Comparison of ENCODE assay signal across 7 mouse cellular contexts in the genomic region with DNA sequence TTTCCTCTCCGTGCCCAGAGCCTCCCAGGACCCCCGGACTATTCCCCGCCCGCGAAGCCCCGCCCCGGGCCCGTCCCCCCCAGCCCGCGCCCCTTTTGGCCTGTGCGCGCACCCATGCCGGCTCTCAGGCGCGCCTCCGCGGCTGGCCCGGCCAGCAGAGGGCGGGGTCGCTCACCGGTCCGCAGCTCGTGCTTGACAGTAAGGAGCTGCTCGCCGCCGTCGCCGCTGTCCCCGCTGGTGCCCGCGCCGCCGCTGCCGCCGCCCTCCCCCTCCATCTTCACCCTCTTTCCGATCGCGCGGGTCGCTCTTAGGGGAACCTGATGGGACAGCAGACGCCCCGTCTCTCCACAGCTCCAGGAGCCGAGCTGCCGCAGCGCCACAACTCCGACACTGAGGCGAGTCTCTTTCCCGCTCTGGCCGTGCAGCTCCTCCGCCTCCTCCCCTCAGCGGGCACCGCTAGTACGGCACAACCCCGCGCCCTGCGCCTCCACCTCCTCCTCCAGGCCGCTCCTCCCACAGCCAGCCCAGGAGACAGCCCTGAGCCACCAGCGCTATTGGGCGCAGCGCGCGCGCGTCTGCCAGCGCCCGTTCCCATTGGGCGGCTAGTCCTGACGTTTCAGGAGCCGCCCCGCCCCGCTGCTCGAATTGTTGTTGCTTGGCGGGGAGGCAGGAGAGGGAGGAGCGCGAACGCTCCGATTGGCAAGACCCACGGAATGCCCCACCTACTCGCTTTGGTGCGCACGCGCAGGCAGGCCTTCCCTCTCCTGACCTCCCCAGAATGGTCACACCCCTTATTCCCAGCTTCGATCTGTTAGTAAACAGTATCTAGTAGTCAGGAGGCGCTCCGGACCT. TPM values are rescaled to one million over a fixed set of nuclear protein-coding genes. Genes with fewer than 3 reads are reported as not detected.
DNase-seq lines count a peak whose midpoint lies in the region; ATAC-seq lines count a peak whose summit lies in the region.

No protein-coding gene starts in this region.

- no peaks in the 10 kb centered on the region for H3K9me3 ChIP-seq in intestine, embryonic 15.5 days
- H3K9me3 ChIP-seq in midbrain, embryonic 10.5 days (replicated peaks), result 0 out of 2 replicates have a peak, but pooled peaks cover 2% of the 10 kb centered on the region

- H3K36me3 ChIP-seq in intestine, embryonic 15.5 days, result no peaks in the 10 kb centered on the region
- no peaks in the 10 kb centered on the region for H3K36me3 ChIP-seq in midbrain, embryonic 10.5 days

- intact Hi-C loops in gastrocnemius, postnatal 36 days (cut with DNase I), result loop anchor here (2.0 to 5.0 kb wide), 2 partner anchors 116 to 148 kb away; no protein-coding TSS in a partner anchor
- intact Hi-C loops in left cerebral cortex, postnatal 25 days (cut with DNase I), result loop anchor here (2.0 to 5.0 kb wide), 2 partner anchors 88 to 116 kb away; no protein-coding TSS in a partner anchor

- peak overlapping the region; percentile 97 for H3K27ac ChIP-seq in intestine, embryonic 15.5 days
- peak overlapping the region; percentile 92 for H3K27ac ChIP-seq in midbrain, embryonic 10.5 days (replicated peaks)

- H3K4me2 ChIP-seq in intestine, embryonic 15.5 days (replicated peaks), result peak overlapping the region; percentile 87

- peak overlapping the region; percentile 81 for H3K9ac ChIP-seq in intestine, embryonic 15.5 days

- peak overlapping the region; percentile 83 for H3K4me3 ChIP-seq in intestine, embryonic 15.5 days (replicated peaks)
- peak overlapping the region; percentile 73 for H3K4me3 ChIP-seq in midbrain, embryonic 10.5 days

- H3K4me1 ChIP-seq in intestine, embryonic 15.5 days (replicated peaks), result 0 out of 2 replicates have a peak, but pooled peaks cover 3% of the 10 kb centered on the region
- H3K4me1 ChIP-seq in midbrain, embryonic 10.5 days, result peaks cover 16% of the 10 kb centered on the region

- under 1% methylated on average over 72 of the region's 85 CpGs for WGBS in intestine, embryonic 15.5 days
- whole genome bisulfite sequencing in midbrain, embryonic 10.5 days, result under 1% methylated on average over 84 of the region's 85 CpGs

- peak; percentile 100 for ATAC-seq in intestine, embryonic 15.5 days

- no peaks in the 10 kb centered on the region for H3K27me3 ChIP-seq in intestine, embryonic 15.5 days (replicated peaks)
- H3K27me3 ChIP-seq in midbrain, embryonic 10.5 days (ENCODE audit: low read depth, poor library complexity, severe bottlenecking), result no peaks in the 10 kb centered on the region

- peak; percentile 100 for DNase-seq in adrenal gland, adult 2 months
- DNase-seq in embryo, embryonic 11.5 days (ENCODE audit: low read depth, low spot score), result peak; percentile 100
- peak; percentile 99 to 100 for DNase-seq in gastrocnemius, postnatal 36 days
- peak; percentile 99 to 100 for DNase-seq in left cerebral cortex, postnatal 25 days (ENCODE audit: low spot score in 2 of 2)
- DNase-seq in midbrain, embryonic 10.5 days (ENCODE audit: low spot score), result peak; percentile 100
- peak; percentile 98 for DNase-seq in right cerebral cortex, postnatal 4 days

RNA-seq across cellular contexts. Expression of a gene that starts 2.0 kb away (rescaled TPM):
- total RNA-seq in adrenal gland, adult 2 months (2021), result 1 to 10 TPM; 5.1 to 8.5 TPM
- 0.27 and 0.62 TPM in 2 replicates for polyA plus RNA-seq in adrenal gland, adult 2 months (2012; rRNA removed)
- total RNA-seq in gastrocnemius, postnatal 36 days (2021), result 1 to 10 TPM; 8.0 to 8.4 TPM
- polyA plus RNA-seq in intestine, embryonic 15.5 days (2015; fragmentation: Nextera tagmentation; extraction: Ambion mirVana), result 2.5 and 2.8 TPM in 2 replicates
- 10 to 100 TPM; 17.1 to 23.2 TPM for total RNA-seq in left cerebral cortex, postnatal 25 days (2021)
- polyA plus RNA-seq in midbrain, embryonic 10.5 days (2016; fragmentation: Nextera tagmentation; extraction: Ambion mirVana), result 2.4 and 2.9 TPM in 2 replicates

RNA-seq across cellular contexts. Expression of a gene that starts 54.0 kb away (rescaled TPM):
- 10 to 100 TPM; 14.6 to 18.8 TPM for total RNA-seq in adrenal gland, adult 2 months (2021)
- polyA plus RNA-seq in adrenal gland, adult 2 months (2012; rRNA removed), result 7.1 and 9.0 TPM in 2 replicates
- 10 to 100 TPM; 10.8 to 11.8 TPM for total RNA-seq in gastrocnemius, postnatal 36 days (2021)
- polyA plus RNA-seq in intestine, embryonic 15.5 days (2015; fragmentation: Nextera tagmentation; extraction: Ambion mirVana), result 2.5 TPM in 2 replicates
- 10 to 100 TPM in 1 of 2 experiments, 1 to 10 TPM in 1; 9.6 to 10.3 TPM for total RNA-seq in left cerebral cortex, postnatal 25 days (2021)
- polyA plus RNA-seq in midbrain, embryonic 10.5 days (2016; fragmentation: Nextera tagmentation; extraction: Ambion mirVana), result 0.06 and 0.10 TPM in 2 replicates

Comparison
In these comparisons a context has a peak if more than half of its experiments do, and no peak if none do; other contexts are left out.
1. Peak in every context shown above with its lines: DNase-seq, ATAC-seq, H3K4me3 ChIP-seq and H3K27ac ChIP-seq.